Mouse (Mus musculus): ENCODE data around the gene Hyal1. TPM values are rescaled to one million over a fixed set of nuclear protein-coding genes. Genes with fewer than 3 reads are reported as not detected.

Gene Hyal1
- total RNA-seq, 2 experiments from 2014 or later, result 0.44 to 0.54 TPM

GRCm38 (mm10) chr9:107612191-107612944, 35.6 kb downstream of the Hyal1 start:
- ATAC-seq (replicated peaks; ENCODE audit: poor library complexity), result peak; percentile 90

- peak; percentile 18; the same call in 1 of the 2 replicates for ATAC-seq (replicated peaks; ENCODE audit: poor library complexity)
Observed at GRCm38 (mm10) chr9:107612945-107613569, 36.3 kb downstream of the Hyal1 start.

GRCm38 (mm10) chr9:107615035-107615434, 38.3 kb downstream of the Hyal1 start:
- no peak for ATAC-seq (replicated peaks; ENCODE audit: poor library complexity)

GRCm38 (mm10) chr9:107617461-107617860, 40.7 kb downstream of the Hyal1 start:
- ATAC-seq (replicated peaks; ENCODE audit: poor library complexity), result no peak

GRCm38 (mm10) chr9:107618098-107618497, 41.4 kb downstream of the Hyal1 start:
- ATAC-seq (replicated peaks; ENCODE audit: poor library complexity), result no peak

GRCm38 (mm10) chr9:107618778-107619545, 42.2 kb downstream of the Hyal1 start:
- ATAC-seq (replicated peaks; ENCODE audit: poor library complexity), result peak; percentile 60

- ATAC-seq (replicated peaks; ENCODE audit: poor library complexity), result no peak
Observed at GRCm38 (mm10) chr9:107619546-107619879, 42.8 kb downstream of the Hyal1 start.

GRCm38 (mm10) chr9:107620954-107621353, 44.2 kb downstream of the Hyal1 start:
- no peak for ATAC-seq (replicated peaks; ENCODE audit: poor library complexity)

GRCm38 (mm10) chr9:107624539-107624938, 47.8 kb downstream of the Hyal1 start:
- peak; percentile 55 for ATAC-seq (replicated peaks; ENCODE audit: poor library complexity)

- ATAC-seq (replicated peaks; ENCODE audit: poor library complexity), result no peak
Observed at GRCm38 (mm10) chr9:107624951-107625350, 48.2 kb downstream of the Hyal1 start.

- ATAC-seq (replicated peaks; ENCODE audit: poor library complexity), result no peak
Observed at GRCm38 (mm10) chr9:107625351-107626128, 48.8 kb downstream of the Hyal1 start.

- no peak; the same call in 1 of the 2 replicates for ATAC-seq (replicated peaks; ENCODE audit: poor library complexity)
Observed at GRCm38 (mm10) chr9:107626158-107626843, 49.6 kb downstream of the Hyal1 start.

- ATAC-seq (replicated peaks; ENCODE audit: poor library complexity), result peak; percentile 59
Observed at GRCm38 (mm10) chr9:107626844-107627277, 50.1 kb downstream of the Hyal1 start.

- no peak for ATAC-seq (replicated peaks; ENCODE audit: poor library complexity)
Observed at GRCm38 (mm10) chr9:107627387-107628255, 50.9 kb downstream of the Hyal1 start.

GRCm38 (mm10) chr9:107628721-107629410, 52.1 kb downstream of the Hyal1 start:
- peak; percentile 49 for ATAC-seq (replicated peaks; ENCODE audit: poor library complexity)

- ATAC-seq (replicated peaks; ENCODE audit: poor library complexity), result no peak
Observed at GRCm38 (mm10) chr9:107629411-107629730, 52.6 kb downstream of the Hyal1 start.

- ATAC-seq (replicated peaks; ENCODE audit: poor library complexity), result no peak
Observed at GRCm38 (mm10) chr9:107629901-107630425, 53.2 kb downstream of the Hyal1 start.

- ATAC-seq (replicated peaks; ENCODE audit: poor library complexity), result no peak
Observed at GRCm38 (mm10) chr9:107630576-107630975, 53.8 kb downstream of the Hyal1 start.

Data from megakaryocyte progenitor cell, adult 5-6 weeks (primary cell).